Mouse (Mus musculus): ENCODE measurements at regions not wholly inside any gene's neighbourhood (a gene's known extent, or its start where the extent isn't known, plus 50 kb on each side); places are given as distances from the start of the nearest gene placed in this dataset.

DNA sequence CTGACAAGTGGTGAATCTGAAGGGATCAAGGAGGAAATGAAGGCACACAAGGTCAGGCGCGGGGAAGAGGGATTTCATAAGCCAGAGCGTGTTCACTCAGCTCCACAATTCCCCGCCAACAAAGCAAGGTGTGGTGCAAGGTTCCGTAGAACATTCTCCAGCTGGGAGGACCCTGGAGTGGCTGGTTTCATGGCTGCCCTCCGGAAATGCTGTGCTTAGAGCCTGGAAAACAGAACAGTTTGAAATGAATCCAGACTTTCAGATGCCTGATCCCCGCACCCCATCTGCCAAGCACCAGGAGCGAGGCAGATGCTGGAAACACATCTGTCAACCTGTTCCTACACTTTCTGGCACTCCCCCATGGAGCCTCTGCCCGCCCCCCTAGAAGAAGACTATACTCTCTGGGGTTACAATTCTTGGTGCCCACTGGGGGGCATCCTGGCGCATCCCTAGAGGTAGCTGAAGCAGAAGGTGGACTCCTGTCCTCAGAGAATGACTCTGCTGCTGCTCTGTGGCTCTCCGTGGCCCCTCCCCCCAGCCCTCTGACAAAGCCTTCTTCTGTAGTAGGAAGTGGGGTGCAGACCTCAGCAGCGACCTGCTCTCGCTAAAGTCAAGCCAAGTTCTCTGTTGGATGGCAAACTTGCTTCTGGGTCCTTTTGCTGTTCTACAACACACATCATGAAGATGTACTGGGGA lies 54.5 kb upstream of the Mafb start:
- peak; percentile 36 for DNase-seq (ENCODE audit: low read depth)

GRCm38 (mm10) chr2:160424491-160424890 lies 57.6 kb upstream of the Mafb start:
- DNase-seq (ENCODE audit: low read depth): no peak

GRCm38 (mm10) chr2:160427431-160427830 lies 60.6 kb upstream of the Mafb start:
- peak; percentile 37 for DNase-seq (ENCODE audit: low read depth)

- no peak for DNase-seq (ENCODE audit: low read depth)
These were observed 66.4 kb upstream of the Mafb start for GRCm38 (mm10) chr2:160433252-160433651.

DNA sequence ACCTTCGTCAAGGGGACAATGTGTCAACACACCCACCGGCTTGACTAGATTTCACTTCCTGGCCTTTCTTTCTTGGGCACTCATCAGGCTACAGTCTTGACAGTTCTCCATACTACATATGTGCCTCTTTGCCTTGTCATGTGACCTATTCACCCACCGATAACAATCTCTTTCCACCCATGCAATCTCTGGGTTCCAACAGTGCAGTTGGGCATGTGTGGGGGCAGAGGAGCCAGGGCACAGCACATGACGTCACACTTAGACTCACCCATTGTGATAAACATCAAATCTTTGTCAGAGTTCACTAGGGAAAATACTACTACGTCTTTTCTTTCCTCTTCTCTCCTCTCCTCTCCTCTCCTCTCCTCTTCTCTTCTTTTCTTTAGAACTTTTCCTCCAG lies 67.8 kb upstream of the Mafb start:
- peak; percentile 71 for DNase-seq (ENCODE audit: low read depth)

DNA sequence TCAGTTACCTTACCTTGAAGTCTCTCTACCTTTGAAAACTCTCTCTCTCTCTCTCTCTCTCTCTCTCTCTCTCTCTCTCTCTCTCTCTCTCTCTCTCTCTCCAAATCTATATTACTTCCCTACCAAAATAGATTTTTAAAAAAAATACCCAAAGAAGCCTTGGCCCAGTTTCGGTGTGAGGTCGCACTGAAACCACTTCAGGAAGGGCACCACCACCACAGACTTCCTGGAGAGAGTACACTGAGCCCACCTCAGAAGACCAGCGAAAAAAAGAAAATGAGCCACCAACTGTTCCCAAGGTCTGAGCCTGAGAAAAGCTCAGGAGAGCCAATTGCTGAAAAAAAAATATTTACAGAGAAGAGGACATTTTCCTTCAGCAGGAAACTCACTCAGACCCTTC lies 68.8 kb upstream of the Mafb start:
- DNase-seq (ENCODE audit: low read depth): peak; percentile 38

DNA sequence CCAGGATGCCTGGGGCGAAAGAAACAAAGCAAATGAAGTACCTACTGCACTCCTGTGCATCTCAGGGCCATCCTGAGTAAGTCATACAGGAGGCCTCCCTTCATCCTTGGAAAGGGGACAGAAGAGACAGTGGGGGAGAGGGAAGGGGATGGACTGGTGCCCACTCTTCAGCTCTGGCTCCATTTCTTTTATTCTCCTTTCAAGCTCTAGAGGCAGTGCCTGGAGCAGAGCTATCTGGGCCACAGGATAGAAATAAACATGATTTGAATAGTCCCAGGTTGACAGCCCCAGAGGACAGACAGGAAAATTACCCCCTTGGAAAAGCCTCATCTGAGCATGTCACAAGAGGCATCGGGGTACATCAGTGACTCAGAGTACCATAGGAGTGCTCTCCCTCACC lies 72.2 kb upstream of the Mafb start:
- no peak for DNase-seq (ENCODE audit: low read depth)

GRCm38 (mm10) chr2:160440236-160440635 lies 73.4 kb upstream of the Mafb start:
- no peak for DNase-seq (ENCODE audit: low read depth)

- no peak for DNase-seq (ENCODE audit: low read depth)
These were observed 84.2 kb upstream of the Mafb start for GRCm38 (mm10) chr2:160451057-160451456.

- peak; percentile 58 for DNase-seq (ENCODE audit: low read depth)
These were observed 84.8 kb upstream of the Mafb start for GRCm38 (mm10) chr2:160451481-160452238.

DNA sequence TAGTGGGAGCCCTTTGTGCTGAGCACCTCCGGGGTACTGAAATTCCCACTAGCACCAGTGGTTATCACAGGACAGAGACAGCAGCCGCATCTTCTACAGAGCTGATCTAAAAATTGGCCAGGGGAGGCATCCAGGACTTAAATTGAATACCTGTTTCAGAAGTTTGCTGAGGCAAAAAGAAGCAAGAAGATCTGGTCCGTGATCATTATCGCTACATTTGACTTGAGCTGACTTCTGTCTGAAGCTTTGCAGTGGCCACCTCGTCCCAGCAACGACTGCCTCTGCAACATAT lies 85.3 kb upstream of the Mafb start:
- DNase-seq (ENCODE audit: low read depth): no peak

- DNase-seq (ENCODE audit: low read depth): no peak
These were observed 85.9 kb upstream of the Mafb start for GRCm38 (mm10) chr2:160452730-160453129.

DNA sequence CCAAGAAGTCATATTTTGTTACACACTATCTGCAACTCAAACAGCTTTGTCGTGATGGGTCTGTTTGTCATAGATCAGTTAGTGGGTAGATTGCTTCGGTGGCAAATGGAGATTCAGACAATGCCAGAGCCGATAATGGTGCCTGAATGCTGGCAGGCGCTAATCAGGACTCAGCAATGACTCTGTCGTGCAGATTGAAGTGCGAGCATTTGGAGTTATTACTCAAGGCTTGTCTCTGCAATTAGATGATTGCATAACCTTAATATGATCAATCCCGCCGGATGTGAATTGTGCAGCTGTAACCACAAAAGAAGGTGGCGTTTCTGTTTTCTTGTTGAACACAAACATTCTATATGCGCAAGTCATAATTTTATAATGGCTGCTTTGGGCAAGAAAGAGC lies 88.8 kb upstream of the Mafb start:
- no peak for DNase-seq (ENCODE audit: low read depth)

DNA sequence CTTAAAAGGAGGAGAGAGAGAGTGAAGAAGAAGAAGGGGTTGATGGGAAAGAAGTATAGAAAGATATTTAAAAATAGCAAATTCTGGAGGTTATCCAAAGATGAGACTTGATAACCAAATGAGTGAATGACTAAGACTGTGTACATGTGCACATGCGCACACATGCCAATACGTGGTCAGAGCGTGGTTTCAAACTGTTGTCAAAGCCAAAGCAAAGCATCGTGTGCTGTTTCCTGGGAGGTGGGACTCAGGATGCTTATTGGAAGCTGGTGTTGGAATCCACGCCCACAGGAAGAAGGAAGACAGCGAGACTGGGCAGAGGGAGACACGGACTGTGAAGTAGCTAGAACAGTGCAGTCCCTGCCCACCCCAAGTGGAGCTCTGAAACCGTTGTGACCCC lies 89.8 kb upstream of the Mafb start:
- DNase-seq (ENCODE audit: low read depth): no peak

DNA sequence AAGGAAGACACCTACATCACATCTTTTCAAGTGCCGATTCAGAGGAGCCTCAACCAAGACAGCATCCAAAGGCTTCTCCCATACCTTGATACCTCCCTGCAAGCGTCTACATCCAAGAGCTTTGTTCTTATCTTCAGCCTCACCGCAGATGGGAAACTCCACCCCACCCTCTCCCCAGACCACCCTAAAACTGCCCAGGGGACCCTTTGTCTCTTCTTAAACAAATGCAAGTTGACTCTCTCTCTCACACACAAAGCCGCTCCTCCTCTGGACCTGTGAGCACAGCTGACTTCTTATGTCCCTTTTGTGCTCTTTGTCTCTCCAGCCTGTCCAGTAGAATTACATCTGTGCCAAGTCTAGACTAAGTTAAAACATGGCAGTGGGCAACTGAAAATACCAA lies 104.7 kb upstream of the Mafb start:
- no peak for DNase-seq (ENCODE audit: low read depth)

DNA sequence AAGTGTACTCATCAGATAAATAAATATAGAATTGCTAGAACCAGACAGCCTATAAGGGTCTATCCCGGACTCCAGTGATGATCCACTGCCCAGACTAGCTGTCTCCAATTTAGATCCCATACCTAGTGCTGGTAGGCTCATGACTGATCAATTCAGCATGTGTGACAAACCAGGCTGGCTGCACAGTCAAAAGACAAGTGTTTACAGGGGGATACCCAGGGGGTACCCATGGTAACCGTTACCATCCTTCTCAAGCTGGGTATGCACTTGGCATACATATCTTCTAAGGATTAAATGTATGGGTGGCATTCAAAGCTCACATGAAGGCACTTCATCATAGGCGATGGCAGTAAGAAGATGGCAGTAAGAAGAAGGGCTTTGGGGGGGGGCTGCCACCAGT lies 109.3 kb upstream of the Mafb start:
- DNase-seq (ENCODE audit: low read depth): no peak

DNA sequence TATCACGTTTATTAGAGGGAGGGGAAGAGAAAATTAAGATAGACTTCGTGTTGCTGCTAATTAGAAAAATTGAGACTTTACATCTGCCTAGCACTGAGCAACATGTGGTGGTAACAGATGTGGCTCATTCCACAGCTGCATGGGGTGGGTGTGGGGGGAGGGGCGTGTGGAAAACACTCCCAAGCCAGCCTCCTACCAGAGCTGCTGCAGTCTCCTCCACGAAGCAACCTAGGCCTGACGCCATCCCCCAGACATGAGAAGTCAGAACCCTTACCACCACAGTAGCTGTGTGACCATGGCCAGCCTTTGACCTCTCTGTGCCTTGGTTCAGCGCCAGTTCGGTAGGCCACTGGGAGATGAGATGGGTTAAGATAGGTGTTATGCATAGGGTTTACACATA lies 112.4 kb upstream of the Mafb start:
- no peak for DNase-seq (ENCODE audit: low read depth)

GRCm38 (mm10) chr2:160485097-160485496 lies 118.2 kb upstream of the Mafb start:
- no peak for DNase-seq (ENCODE audit: low read depth)

GRCm38 (mm10) chr2:160485515-160485914 lies 118.7 kb upstream of the Mafb start:
- no peak for DNase-seq (ENCODE audit: low read depth)

DNA sequence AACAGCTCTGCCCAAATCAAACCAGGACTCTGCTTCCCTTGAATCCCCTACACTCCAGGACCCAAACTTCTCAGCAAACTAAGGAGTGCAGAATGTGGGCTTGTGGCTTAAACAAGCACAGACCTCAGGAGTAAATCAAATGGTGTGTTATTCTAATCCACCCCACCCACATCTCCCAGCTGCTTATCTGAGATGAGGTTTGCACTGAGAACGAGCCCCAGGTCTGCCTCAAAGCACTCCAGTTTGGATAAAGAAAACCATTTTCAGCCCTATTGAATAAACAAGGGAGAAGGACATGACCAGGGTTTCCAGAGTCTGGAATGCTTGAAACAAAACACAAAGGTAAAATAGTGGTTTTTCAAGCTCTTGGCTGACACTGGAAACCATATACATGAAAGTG lies 132.9 kb upstream of the Mafb start:
- DNase-seq (ENCODE audit: low read depth): no peak

DNA sequence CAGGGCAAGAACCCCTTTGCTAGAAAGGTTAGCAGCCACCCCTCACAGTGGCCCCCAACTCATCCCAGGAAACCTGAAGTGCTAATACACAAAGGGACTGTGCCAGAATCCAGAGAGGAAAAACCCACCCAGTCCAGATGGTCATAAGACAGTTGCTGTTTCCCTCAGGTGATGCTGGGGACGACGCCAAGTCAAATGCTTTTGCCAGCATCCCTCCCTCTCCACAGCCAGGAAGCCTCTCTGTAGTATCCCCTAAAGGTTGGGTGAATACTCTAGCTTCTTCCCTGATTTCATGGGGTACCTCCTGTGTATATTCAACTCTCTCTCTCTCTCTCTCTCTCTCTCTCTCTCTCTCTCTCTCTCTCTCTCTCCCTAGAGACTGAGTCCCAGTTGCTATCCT lies 136.0 kb upstream of the Mafb start:
- DNase-seq (ENCODE audit: low read depth): no peak

DNA sequence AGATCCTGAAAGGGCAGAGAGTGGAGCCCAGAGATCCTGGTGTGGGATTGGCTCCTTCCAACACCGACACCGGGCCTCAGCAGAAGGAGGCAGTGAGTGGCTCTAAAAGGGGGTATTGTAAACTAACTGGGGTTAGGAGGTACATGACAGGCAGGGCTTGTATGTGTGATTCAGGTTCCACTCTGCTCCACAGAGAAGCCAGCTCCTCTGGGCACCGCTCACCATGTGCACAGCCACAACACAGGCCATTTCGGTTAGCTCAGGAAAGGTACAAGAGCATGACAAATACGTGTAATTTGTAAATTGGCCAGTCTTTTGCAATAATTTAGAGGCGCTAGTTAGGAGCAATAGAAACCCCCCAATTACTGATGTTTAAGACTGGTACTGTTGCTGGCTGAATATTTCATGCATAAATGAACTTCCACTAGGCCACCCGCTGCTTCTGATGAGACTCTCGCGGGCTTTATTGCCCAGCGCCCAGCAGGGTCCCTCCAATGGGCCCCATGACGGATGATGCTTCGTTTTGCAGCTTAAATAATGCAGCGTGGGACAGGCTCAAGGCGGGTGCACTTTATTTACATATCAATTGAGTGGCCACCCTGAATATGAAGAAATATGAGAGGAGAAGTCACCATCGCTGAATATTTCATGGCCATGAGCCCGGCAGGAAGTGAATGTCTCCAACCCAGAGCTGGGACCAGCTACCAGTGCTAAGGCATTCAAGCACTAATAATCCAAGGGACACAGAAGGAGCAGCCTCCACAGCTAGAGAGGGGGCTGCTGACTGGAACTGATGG lies 136.9 kb upstream of the Mafb start:
- DNase-seq (ENCODE audit: low read depth): no peak

DNA sequence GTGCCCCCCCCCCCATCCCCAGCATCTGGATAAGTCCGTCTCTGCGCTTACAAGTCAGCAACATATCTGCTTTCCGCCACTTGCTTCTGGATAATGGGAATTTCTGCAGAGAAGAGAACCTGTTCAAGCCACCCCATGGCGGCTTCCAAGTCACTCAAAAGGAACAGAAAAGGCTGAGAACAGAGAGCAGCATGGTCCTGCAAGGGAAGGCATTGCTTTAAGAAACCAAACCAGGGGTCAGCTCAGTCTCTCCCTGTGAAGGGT lies 137.5 kb upstream of the Mafb start:
- DNase-seq (ENCODE audit: low read depth): no peak

DNA sequence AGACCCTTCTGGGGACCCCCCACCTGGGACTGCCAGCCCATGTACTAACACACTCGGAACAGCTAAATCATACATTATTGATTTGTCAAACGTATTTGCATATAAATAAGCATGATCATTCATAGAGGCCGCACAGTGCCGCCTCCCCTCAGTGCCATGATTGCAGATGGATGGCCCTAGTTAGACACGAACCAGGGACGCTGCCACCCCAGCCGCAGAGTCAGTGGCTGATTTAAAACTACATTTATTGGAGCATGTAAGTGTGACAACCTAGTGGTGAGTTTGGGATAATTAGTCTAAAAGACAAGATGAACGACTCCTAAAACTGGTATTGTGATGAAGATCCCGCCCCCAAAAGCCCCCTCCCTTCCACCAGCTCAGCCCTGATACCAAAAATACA lies 138.3 kb upstream of the Top1 start:
- DNase-seq (ENCODE audit: low read depth): no peak
